Mouse (Mus musculus) hindbrain, postnatal 0 days (tissue): Measurements from ENCODE around the gene Lenep. TPM values are rescaled to one million over a fixed set of nuclear protein-coding genes. Genes with fewer than 3 reads are reported as not detected.

ENCODE experiments used
- ATAC-seq: fragments of 200-750 bp; cut with Nextera tagmentation; 2 replicates; pipeline ENCODE4 v1.8.0; 2017; ENCODE audit warnings: mild to moderate bottlenecking, moderate TSS enrichment, moderate library complexity
- DNase-seq: peaks from one replicate; pipeline ENCODE4 v3.0.0-alpha.2; 2015; ENCODE audit warnings: low spot score
- H3K27ac ChIP-seq: fragments of 300-500 bp; sonication (generic); 2 replicates; pipeline ENCODE4 v1.5.1; 2014; ENCODE audit warnings: mild to moderate bottlenecking
- H3K27me3 ChIP-seq: fragments of 300-500 bp; sonication (generic); 2 replicates; pipeline ENCODE4 v1.6.1; 2014; ENCODE audit warnings: low read length, mixed read lengths; ENCODE audit not compliant: insufficient read depth
- H3K36me3 ChIP-seq: fragments of 300-500 bp; sonication (generic); 2 replicates; pipeline ENCODE4 v1.6.1; 2014; ENCODE audit warnings: low read length, mixed read lengths; ENCODE audit not compliant: insufficient read depth
- H3K4me1 ChIP-seq: fragments of 300-500 bp; sonication (generic); 2 replicates; pipeline ENCODE4 v1.6.1; 2014; ENCODE audit warnings: antibody characterized with exemption, low read length, mixed read lengths; ENCODE audit not compliant: insufficient read depth
- H3K4me2 ChIP-seq: fragments of 300-500 bp; sonication (generic); 2 replicates; pipeline ENCODE4 v1.6.1; 2014; ENCODE audit warnings: low read depth, mild to moderate bottlenecking, low read length, moderate library complexity, mixed read lengths
- H3K4me3 ChIP-seq: fragments of 300-500 bp; sonication (generic); 2 replicates; pipeline ENCODE4 v1.5.1; 2014; ENCODE audit warnings: low read length
- H3K9ac ChIP-seq: fragments of 300-500 bp; sonication (generic); replicated peaks from 2 replicates; pipeline ENCODE4 v1.6.1; 2014; ENCODE audit warnings: mild to moderate bottlenecking, low read length, moderate library complexity, mixed read lengths
- H3K9me3 ChIP-seq: fragments of 300-500 bp; sonication (generic); 2 replicates; pipeline ENCODE4 v1.6.1; 2016; ENCODE audit warnings: low read length, mixed read lengths
- CTCF ChIP-seq: IDR thresholded peaks from 2 replicates; pipeline ENCODE4 v1.5.1; 2016; ENCODE audit warnings: antibody characterized with exemption, control low read depth, low read depth
- WGBS: fragments of 180-500 bp; shearing (Covaris S2); extraction: QIAGEN DNeasy Blood & Tissue Kit; methylation state at CpG from one replicate; pipeline ENCODE4 v1.1.7; 2014; 5-methylcytosine and 5-hydroxymethylcytosine counted together
- polyA plus RNA-seq: library from polyadenylated mRNA; unstranded; fragments of >200 nt; fragmentation: Nextera tagmentation; extraction: Ambion mirVana; gene quantifications from 2 replicates; pipeline ENCODE4 v1.2.1, GENCODE M21; 2015
- total RNA-seq: library from RNA; depleted of rRNA; stranded (reverse); fragments of >200 nt; gene quantifications from 2 replicates; pipeline ENCODE4 v1.2.3, GENCODE M21; 2014

Gene Lenep
- total and polyA plus RNA-seq, 2 experiments from 2014 or later: not detected

GRCm38 (mm10) chr3:89388134-89388881 lies 14.3 kb downstream of the Lenep start:
- Histone ChIP-seq H3K4me3 (no peak overlapping the region), H3K9ac (no peak overlapping the region), H3K4me1 (peaks cover 20% of the 10 kb centered on the region), H3K4me2 (no peak overlapping the region), H3K9me3 (no peaks in the 10 kb centered on the region), H3K27ac (no peak overlapping the region), H3K36me3 (no peaks in the 10 kb centered on the region), H3K27me3 (no peaks in the 10 kb centered on the region)
- 45% methylated on average over 11 of the region's 11 CpGs for WGBS
- no peak for TF ChIP-seq CTCF
- DNase-seq (peak; percentile 56), ATAC-seq (peak; percentile 15; the same call in 1 of the 2 replicates)

DNA sequence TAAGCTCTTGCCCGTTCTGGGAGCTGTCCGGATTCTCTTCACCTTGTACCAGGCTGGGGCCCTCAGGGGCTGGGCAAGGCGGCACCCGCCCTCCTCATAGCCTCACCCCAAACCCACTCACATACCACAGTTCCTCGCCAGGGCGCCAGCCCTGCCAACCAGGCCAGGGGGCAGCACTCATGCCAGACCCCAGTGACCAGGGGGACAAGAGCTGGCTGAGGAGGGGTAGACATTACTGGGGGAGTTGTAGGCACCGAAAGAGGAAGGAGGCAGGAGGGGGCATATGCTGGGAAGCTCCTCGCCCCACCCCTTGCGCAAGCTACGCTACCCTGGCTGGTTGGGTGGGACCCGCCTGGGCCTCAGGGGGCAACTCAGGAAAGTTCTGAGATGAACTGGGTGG lies 15.0 kb downstream of the Lenep start:
- H3K27ac ChIP-seq: no peak overlapping the region
- no peak overlapping the region for H3K9ac ChIP-seq
- ATAC-seq: no peak
- no peak overlapping the region for H3K4me3 ChIP-seq
- no peaks in the 10 kb centered on the region for H3K36me3 ChIP-seq
- H3K4me2 ChIP-seq: no peak overlapping the region
- peak; percentile 27; the same call in 1 of the 2 replicates for TF ChIP-seq CTCF
- 65% methylated on average over 11 of the region's 11 CpGs for WGBS
- H3K4me1 ChIP-seq: peaks cover 16% of the 10 kb centered on the region
- no peaks in the 10 kb centered on the region for H3K9me3 ChIP-seq
- H3K27me3 ChIP-seq: no peaks in the 10 kb centered on the region
- DNase-seq: no peak

- no peaks in the 10 kb centered on the region for H3K27me3 ChIP-seq
- H3K27ac ChIP-seq: no peak overlapping the region
- no peak for TF ChIP-seq CTCF
- no peak overlapping the region for H3K4me2 ChIP-seq
- peaks cover 11% of the 10 kb centered on the region; the same call in 1 of the 2 replicates for H3K4me1 ChIP-seq
- no peak overlapping the region for H3K4me3 ChIP-seq
- DNase-seq: no peak
- 59% methylated on average over 17 of the region's 17 CpGs for WGBS
- H3K9me3 ChIP-seq: no peaks in the 10 kb centered on the region
- no peak for ATAC-seq
- no peak overlapping the region for H3K9ac ChIP-seq
- H3K36me3 ChIP-seq: no peaks in the 10 kb centered on the region
These were observed 15.9 kb downstream of the Lenep start for GRCm38 (mm10) chr3:89386438-89387420.

DNA sequence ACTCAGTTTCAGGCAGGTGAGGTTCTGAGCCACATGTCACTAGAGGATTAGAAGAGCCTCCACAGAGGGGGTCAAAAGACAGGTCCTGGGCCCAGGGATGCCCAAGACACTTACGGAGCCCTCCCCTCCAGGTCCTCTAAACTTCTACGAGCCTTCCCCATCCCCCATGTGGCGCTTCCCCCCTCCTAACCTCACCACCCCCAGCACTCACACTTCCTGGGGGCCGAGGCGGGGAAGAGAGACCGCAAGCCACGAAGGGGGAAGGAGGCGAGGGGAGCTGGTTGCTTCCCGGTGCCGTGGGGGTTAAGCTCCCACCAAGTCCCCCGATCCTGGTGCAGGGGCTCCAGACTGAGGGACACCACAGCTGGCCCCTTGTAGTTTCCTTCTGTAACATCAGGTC lies 17.1 kb downstream of the Lenep start:
- no peak for TF ChIP-seq CTCF
- Histone ChIP-seq H3K27me3 (no peaks in the 10 kb centered on the region), H3K27ac (no peak overlapping the region), H3K9me3 (no peaks in the 10 kb centered on the region), H3K4me2 (no peak overlapping the region), H3K4me3 (no peak overlapping the region), H3K36me3 (no peaks in the 10 kb centered on the region), H3K4me1 (peaks cover 1% of the 10 kb centered on the region; the same call in 1 of the 2 replicates), H3K9ac (no peak overlapping the region)
- DNase-seq (no peak), ATAC-seq (no peak)
- WGBS: 55% methylated on average over 10 of the region's 11 CpGs

GRCm38 (mm10) chr3:89384331-89385076 lies 18.1 kb downstream of the Lenep start:
- Histone ChIP-seq H3K9ac (no peak overlapping the region), H3K27me3 (no peaks in the 10 kb centered on the region), H3K4me3 (no peak overlapping the region), H3K27ac (no peak overlapping the region), H3K36me3 (no peaks in the 10 kb centered on the region), H3K9me3 (no peaks in the 10 kb centered on the region), H3K4me2 (no peak overlapping the region), H3K4me1 (no peaks in the 10 kb centered on the region)
- no peak for DNase-seq
- TF ChIP-seq CTCF: no peak
- WGBS: 75% methylated on average over 11 of the region's 12 CpGs
- no peak for ATAC-seq

- no peak overlapping the region for H3K4me3 ChIP-seq
These were observed 18.8 kb downstream of the Lenep start for GRCm38 (mm10) chr3:89383651-89384255.

More at GRCm38 (mm10) chr3:89383651-89384255, 18.8 kb downstream of the Lenep start:
- no peak for ATAC-seq
- Histone ChIP-seq H3K4me2 (no peak overlapping the region), H3K36me3 (no peaks in the 10 kb centered on the region), H3K27me3 (no peaks in the 10 kb centered on the region), H3K27ac (no peak overlapping the region), H3K9ac (no peak overlapping the region), H3K9me3 (no peaks in the 10 kb centered on the region), H3K4me1 (0 out of 2 replicates have a peak, but pooled peaks cover 2% of the 10 kb centered on the region)
- DNase-seq: no peak
- no peak for TF ChIP-seq CTCF
- WGBS: 83% methylated on average over 5 of the region's 5 CpGs
